Mouse (Mus musculus): Measurements from ENCODE around the gene Acot4. TPM values are rescaled to one million over a fixed set of nuclear protein-coding genes. Genes with fewer than 3 reads are reported as not detected.
A peak's percentile ranks its signal among the peaks of the same experiment; 100 is the strongest.
"Not testable (repeated sequence)": the region's sequence is repeated elsewhere in the genome, so short reads cannot be mapped to it uniquely, and the experiment has no call there.

Acot4 gene
- polyA plus RNA-seq, 1 experiment from 2014 or later, result 0.19 TPM

DNA sequence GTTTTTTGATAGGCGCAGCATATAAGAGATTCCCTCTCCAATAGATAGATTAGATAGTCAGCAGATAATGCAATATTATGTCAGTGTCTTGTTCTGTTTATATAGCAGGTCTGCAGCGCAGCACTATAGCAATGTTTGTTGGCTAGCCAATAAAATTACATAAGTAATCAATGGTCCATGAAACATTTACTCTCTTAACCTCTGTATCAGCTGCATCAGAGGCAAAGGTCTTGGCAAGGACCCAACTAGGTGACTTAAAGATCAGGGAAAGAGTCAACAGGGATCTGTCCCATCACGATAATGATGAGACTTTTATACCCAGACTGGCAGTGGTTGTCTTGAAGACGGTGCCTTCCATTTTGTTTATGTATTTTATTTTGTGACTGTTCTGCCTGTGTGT is 5.3 kb upstream of the Acot4 start:
- no peak for ATAC-seq (ENCODE audit: extremely low read depth, insufficient number of reproducible peaks, low FRiP score, low TSS enrichment)
- H3K4me2 ChIP-seq, result no peak overlapping the region
- H3K27me3 ChIP-seq (replicated peaks), result peaks cover 8% of the 10 kb centered on the region; the same call in 1 of the 2 replicates
- H3K27ac ChIP-seq (replicated peaks), result no peak overlapping the region
- peaks cover 2% of the 10 kb centered on the region; the same call in 1 of the 2 replicates for H3K4me1 ChIP-seq
- H3K4me3 ChIP-seq, result no peak overlapping the region
- H3K9me3 ChIP-seq, result no peaks in the 10 kb centered on the region
- WGBS, result 78% methylated on average over 4 of the region's 4 CpGs
- H3K9ac ChIP-seq, result no peak overlapping the region
- no peaks in the 10 kb centered on the region for H3K36me3 ChIP-seq

DNA sequence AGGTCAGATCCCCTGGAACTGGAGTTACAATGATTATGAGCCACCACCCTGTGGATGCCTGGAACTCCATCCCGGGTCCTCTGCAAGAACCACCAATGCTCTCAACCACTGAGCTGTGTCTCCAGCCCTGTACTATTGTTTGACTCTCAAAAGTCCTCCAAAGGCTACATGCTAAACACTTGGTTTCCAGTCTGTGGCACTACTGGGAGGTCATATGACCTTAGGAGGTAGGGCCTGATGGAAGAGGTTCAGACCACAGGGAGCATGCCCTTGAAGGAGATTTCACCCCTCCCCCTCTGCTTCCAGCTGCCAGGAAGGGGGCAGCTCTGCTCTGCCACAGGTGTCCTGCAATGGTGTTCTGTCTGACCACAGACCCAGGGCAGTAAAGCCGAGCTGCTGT is 4.9 kb upstream of the Acot4 start:
- H3K9me3 ChIP-seq; H3K36me3 ChIP-seq; H3K4me2 ChIP-seq; H3K4me1 ChIP-seq; H3K27ac ChIP-seq (replicated peaks); H3K4me3 ChIP-seq; H3K9ac ChIP-seq; ATAC-seq (ENCODE audit: extremely low read depth, insufficient number of reproducible peaks, low FRiP score, low TSS enrichment); H3K27me3 ChIP-seq (replicated peaks): not testable (repeated sequence)
- WGBS, result 64% methylated on average over 2 of the region's 2 CpGs

DNA sequence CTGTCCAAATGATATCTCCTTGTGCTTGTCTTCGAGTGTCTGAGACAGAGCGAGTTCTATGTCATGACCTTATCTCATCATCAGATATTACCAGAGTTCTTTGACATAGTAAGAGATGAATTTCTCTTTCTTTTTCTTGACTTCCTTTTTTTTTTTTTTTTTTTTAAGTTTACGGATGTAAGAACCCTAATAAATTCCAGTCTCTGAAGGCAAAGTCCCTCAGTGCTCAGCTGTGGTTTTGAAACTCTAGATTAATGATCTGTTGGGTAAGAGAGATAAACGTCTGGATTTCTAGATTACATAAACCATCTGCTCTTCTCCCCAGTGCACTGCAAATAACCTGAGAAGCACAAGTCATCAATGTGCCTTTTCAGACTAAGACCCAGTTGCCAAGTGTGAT is 4.1 kb upstream of the Acot4 start:
- Histone ChIP-seq H3K4me1 (peaks cover 6% of the 10 kb centered on the region; the same call in 1 of the 2 replicates), H3K27me3 (replicated peaks) (peaks cover 8% of the 10 kb centered on the region; the same call in 1 of the 2 replicates), H3K36me3 (no peaks in the 10 kb centered on the region), H3K9me3 (no peaks in the 10 kb centered on the region; the same call in 1 of the 2 replicates), H3K4me2 (no peak overlapping the region), H3K27ac (replicated peaks) (no peak overlapping the region), H3K4me3 (no peak overlapping the region), H3K9ac (no peak overlapping the region)
- 55% methylated on average over 4 of the region's 4 CpGs for WGBS
- no peak for ATAC-seq (ENCODE audit: extremely low read depth, insufficient number of reproducible peaks, low FRiP score, low TSS enrichment)

DNA sequence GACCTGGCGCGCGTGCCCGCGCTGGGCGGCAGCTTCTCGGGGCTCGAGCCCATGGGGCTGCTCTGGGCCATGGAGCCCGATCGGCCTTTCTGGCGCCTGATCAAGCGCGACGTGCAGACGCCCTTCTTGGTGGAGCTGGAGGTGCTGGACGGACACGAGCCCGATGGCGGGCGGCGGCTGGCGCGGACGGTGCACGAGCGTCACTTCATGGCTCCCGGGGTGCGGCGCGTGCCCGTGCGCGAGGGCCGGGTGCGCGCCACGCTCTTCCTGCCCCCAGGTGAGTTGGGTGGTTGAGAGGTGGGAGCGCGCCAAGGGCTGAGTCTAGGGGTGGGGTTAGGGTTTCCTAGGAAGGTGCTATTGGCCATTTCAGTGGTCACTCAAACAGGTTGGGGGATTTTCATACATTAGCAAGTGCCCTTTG is 522 bp downstream of the Acot4 start, which contains the start of gene Gm49366:
Gm49366 (plus strand) TSS at position 245 of the 421 bp plus-strand sequence.
- Histone ChIP-seq H3K4me2 (peak within 1 kb of the TSS; percentile 78), H3K4me3 (peak within 1 kb of the TSS; percentile 57), H3K9ac (peak within 1 kb of the TSS; percentile 79)
- H3K27ac ChIP-seq (replicated peaks); H3K27me3 ChIP-seq (replicated peaks); ATAC-seq (ENCODE audit: extremely low read depth, insufficient number of reproducible peaks, low FRiP score, low TSS enrichment); H3K9me3 ChIP-seq; H3K4me1 ChIP-seq; H3K36me3 ChIP-seq: not testable (repeated sequence)
- 3% methylated on average over 39 of the region's 39 CpGs for WGBS

DNA sequence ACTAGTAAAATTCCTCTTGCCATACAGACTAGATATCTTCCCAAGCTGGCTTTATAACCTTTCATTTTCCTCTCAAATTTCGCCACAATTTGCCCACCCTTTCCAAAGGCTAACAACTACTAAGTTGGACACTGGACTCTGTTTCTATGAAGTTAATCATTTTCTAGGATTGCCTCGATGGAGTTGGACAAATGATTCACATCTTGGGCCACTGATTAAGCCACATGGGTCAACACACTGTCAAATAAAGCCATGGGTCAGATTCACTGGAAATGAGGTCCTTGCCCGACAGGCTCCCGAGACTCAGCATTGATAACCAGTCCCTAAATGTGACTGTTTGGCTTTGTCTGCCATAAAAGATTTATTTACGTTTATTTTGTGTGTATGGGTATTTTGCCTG is 4.1 kb downstream of the Acot4 start:
- Histone ChIP-seq H3K4me2 (no peak overlapping the region), H3K27ac (replicated peaks) (no peak overlapping the region), H3K4me3 (no peak overlapping the region), H3K4me1 (peaks cover 3% of the 10 kb centered on the region; the same call in 1 of the 2 replicates), H3K9me3 (peaks cover 10% of the 10 kb centered on the region; the same call in 1 of the 2 replicates), H3K36me3 (no peaks in the 10 kb centered on the region), H3K9ac (no peak overlapping the region), H3K27me3 (replicated peaks) (peaks cover 4% of the 10 kb centered on the region; the same call in 1 of the 2 replicates)
- no peak for ATAC-seq (ENCODE audit: extremely low read depth, insufficient number of reproducible peaks, low FRiP score, low TSS enrichment)
- 83% methylated on average over 5 of the region's 5 CpGs for WGBS

DNA sequence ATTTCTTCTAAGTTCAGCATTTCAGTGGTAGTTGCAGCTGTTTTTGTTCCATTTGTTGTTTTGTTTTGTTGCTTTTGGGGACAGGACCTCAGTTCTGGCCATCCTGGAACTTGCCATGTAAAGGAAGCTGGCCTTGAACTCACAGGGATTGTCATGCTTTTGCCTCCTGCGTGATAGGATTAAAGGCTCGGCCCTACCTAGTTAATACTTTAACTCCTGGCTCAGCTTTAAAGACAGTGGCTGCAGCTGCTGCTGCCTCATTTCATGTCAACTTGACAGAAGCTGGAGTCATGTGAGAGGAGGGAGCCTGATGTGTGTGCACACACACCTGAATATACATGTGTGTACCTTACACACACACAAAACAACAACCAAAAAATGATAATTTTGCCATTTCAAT is 5.9 kb downstream of the Acot4 start:
- ATAC-seq (ENCODE audit: extremely low read depth, insufficient number of reproducible peaks, low FRiP score, low TSS enrichment), result no peak

DNA sequence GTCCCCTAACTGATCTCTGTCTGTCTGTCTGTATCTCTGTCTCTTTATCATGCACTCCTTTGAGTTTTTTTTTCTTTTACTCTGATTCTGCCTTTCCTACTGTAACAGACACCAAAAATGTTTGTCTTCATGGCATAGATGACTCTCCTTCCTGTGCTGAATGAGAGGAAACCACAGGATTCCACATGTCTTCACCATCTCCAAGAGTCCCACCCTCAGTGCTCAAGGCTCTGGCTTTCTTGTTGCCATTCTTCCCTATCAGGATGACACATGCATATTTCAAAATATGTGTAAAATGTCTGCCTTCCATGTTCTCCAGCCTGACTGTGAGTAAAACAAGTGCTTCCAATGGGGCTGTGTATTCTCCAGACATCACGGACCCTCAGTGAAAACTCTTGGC is 8.7 kb downstream of the Acot4 start:
- no peak for ATAC-seq (ENCODE audit: extremely low read depth, insufficient number of reproducible peaks, low FRiP score, low TSS enrichment)
- Histone ChIP-seq H3K27me3 (replicated peaks) (peaks cover 8% of the 10 kb centered on the region), H3K4me1 (no peaks in the 10 kb centered on the region), H3K4me3 (no peak overlapping the region), H3K36me3 (no peaks in the 10 kb centered on the region), H3K27ac (replicated peaks) (no peak overlapping the region), H3K4me2 (no peak overlapping the region), H3K9ac (no peak overlapping the region), H3K9me3 (peaks cover 9% of the 10 kb centered on the region)
- WGBS, result 81% methylated on average over 1 of the region's 1 CpGs

More for the DNA sequence above, 5.9 kb downstream of the Acot4 start:
- Histone ChIP-seq H3K4me2 (no peak overlapping the region), H3K4me1 (no peaks in the 10 kb centered on the region), H3K27ac (replicated peaks) (no peak overlapping the region), H3K4me3 (no peak overlapping the region), H3K9me3 (peaks cover 19% of the 10 kb centered on the region), H3K27me3 (replicated peaks) (no peaks in the 10 kb centered on the region), H3K9ac (no peak overlapping the region), H3K36me3 (no peaks in the 10 kb centered on the region)
- 61% methylated on average over 2 of the region's 2 CpGs for WGBS

DNA sequence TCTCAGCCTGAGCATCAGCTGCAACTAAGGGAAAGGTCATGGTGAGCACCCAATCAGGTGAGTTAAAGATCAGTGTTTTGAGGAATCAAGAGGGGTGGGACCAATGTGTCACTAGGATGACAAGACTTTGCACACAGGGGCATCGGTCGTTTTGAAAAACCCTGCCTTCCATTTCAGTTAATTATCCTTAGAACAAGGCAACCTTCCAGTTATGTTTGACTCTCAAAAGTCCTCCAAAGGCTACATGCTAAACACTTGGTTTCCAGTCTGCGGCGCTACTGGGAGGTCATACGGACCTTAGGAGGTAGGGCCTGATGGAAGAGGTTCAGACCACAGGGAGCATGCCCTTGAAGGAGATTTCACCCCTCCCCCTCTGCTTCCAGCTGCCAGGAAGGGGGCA is 12.6 kb downstream of the Acot4 start:
- not testable (repeated sequence) for H3K36me3 ChIP-seq; H3K9ac ChIP-seq; H3K27ac ChIP-seq (replicated peaks); H3K4me2 ChIP-seq; H3K9me3 ChIP-seq; H3K4me1 ChIP-seq; H3K4me3 ChIP-seq; ATAC-seq (ENCODE audit: extremely low read depth, insufficient number of reproducible peaks, low FRiP score, low TSS enrichment)
- H3K27me3 ChIP-seq (replicated peaks), result peaks cover 38% of the 10 kb centered on the region
- 75% methylated on average over 5 of the region's 5 CpGs for WGBS

DNA sequence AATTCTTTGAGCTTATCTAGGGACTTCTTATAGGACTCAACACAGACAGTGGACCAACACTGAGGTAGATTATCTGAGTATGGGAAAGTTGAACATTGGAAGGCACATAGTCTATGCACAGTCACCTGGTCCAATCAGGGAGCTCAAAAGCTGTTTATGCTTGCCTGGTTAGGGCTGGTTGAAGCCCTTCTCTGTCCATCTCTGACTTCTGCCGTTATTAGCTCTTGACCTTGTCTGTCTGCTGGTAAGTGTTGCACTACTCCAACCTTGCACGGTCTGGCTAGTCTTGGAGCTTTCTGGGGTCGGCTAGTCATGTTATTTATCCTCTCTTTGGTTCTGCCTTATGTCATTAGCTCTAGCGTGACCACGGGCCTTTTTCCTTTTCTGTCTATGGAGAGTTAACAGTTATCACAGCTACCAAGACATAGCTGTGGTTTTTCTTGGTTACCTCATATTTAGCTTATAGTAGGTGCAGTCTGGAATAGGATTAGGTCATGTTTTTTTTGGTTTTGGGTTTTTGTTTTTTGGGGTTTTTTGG is 13.8 kb downstream of the Acot4 start, which contains the start of gene Acot3:
Acot3 (plus strand) TSS at position 208 of the 538 bp plus-strand sequence.
- Histone ChIP-seq H3K27me3 (replicated peaks) (peaks cover 40% of the 10 kb centered on the region), H3K9ac (no peak within 1 kb of the TSS), H3K9me3 (peaks cover 9% of the 10 kb centered on the region), H3K27ac (replicated peaks) (no peak within 1 kb of the TSS), H3K4me3 (peak within 1 kb of the TSS; percentile 59), H3K4me1 (peaks cover 8% of the 10 kb centered on the region), H3K36me3 (no peaks in the 10 kb centered on the region), H3K4me2 (peak within 1 kb of the TSS; percentile 90)
- 62% methylated on average over 5 of the region's 5 CpGs for WGBS
- no peak for ATAC-seq (ENCODE audit: extremely low read depth, insufficient number of reproducible peaks, low FRiP score, low TSS enrichment)

DNA sequence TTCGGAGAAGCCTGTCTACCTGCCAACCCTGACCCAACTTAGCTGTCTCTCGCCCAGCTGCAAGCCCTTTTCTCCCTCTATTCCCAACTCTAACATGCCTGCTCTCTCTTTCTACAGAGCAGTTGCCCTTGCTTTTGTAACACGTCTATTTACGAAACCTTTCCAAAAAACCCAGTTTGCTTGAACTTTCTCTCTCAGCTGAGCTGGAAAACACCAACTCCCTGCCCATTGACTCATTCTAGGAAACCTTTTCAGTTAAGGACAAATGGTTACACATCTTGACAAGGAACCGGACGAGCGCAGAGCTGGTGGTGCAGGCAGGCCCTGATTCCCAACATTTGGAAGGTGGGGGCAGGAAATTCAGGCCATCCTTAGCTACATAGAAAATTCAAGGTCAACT is 14.4 kb downstream of the Acot4 start:
- Histone ChIP-seq H3K36me3 (no peaks in the 10 kb centered on the region), H3K4me2 (peak overlapping the region; percentile 90), H3K9ac (no peak overlapping the region), H3K4me3 (0 out of 2 replicates have a peak overlapping the region, but pooled peaks have one; percentile 59), H3K9me3 (peaks cover 9% of the 10 kb centered on the region), H3K27ac (replicated peaks) (no peak overlapping the region), H3K4me1 (peaks cover 8% of the 10 kb centered on the region), H3K27me3 (replicated peaks) (peaks cover 40% of the 10 kb centered on the region)
- 79% methylated on average over 7 of the region's 7 CpGs for WGBS
- no peak for ATAC-seq (ENCODE audit: extremely low read depth, insufficient number of reproducible peaks, low FRiP score, low TSS enrichment)

DNA sequence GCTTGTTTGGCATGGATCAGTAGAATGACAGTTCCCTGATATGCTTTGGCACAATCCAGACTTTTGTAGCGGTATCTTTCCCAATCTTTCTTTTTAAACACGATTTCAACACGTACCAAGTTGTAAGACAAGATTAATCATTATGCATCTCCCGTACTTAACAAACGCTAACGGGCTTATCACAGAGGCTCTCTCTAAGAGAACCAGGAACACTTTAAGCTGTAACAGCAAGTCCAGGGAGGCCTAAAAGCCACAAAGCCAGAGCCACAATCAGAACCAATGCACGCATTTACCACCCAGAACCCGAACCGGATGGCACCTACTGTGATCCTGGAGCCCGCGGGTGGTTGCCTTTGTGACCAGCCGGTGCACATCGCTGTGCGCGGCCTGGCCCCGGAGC is 15.0 kb downstream of the Acot4 start:
- H3K27me3 ChIP-seq (replicated peaks), result peaks cover 40% of the 10 kb centered on the region
- no peaks in the 10 kb centered on the region for H3K36me3 ChIP-seq
- peak overlapping the region; percentile 59 for H3K4me3 ChIP-seq
- no peak overlapping the region for H3K27ac ChIP-seq (replicated peaks)
- peaks cover 8% of the 10 kb centered on the region for H3K4me1 ChIP-seq
- H3K9me3 ChIP-seq, result peaks cover 7% of the 10 kb centered on the region
- H3K4me2 ChIP-seq, result peak overlapping the region; percentile 90
- ATAC-seq (ENCODE audit: extremely low read depth, insufficient number of reproducible peaks, low FRiP score, low TSS enrichment), result no peak
- 5% methylated on average over 16 of the region's 16 CpGs for WGBS
- peak overlapping the region; percentile 74 for H3K9ac ChIP-seq

All from heart, embryonic 13.5 days (tissue).